In genomic region chr13:67686971-67687370, GRCm38 (mm10) we compare ENCODE assay signal across 9 mouse cellular contexts. TPM values are rescaled to one million over a fixed set of nuclear protein-coding genes. Genes with fewer than 3 reads are reported as not detected.
DNase-seq lines count a peak whose midpoint lies in the region; ATAC-seq and TF ChIP-seq lines count a peak whose summit lies in the region.
"Had no signal": no experiment of that assay in that cellular context is flagged by ENCODE, and none has a peak within 500 bp of the region (broad histone marks: within the 10 kb centered on the region; RNA-seq: fewer than 3 reads in every experiment).

Gene Zfp738 (minus strand): TSS chr13:67687071.

- H3K27ac ChIP-seq in kidney, embryonic 16.5 days (ENCODE audit: low read length), result no peak within 1 kb of the TSS
- H3K27ac ChIP-seq in cortical plate, adult 2 months (ENCODE audit: insufficient read depth, low read length), result no peak within 1 kb of the TSS
- H3K27ac ChIP-seq in midbrain, embryonic 14.5 days (replicated peaks; ENCODE audit: low read depth, low read length), result no peak within 1 kb of the TSS
- H3K27ac ChIP-seq in heart, adult 2 months, result no peak within 1 kb of the TSS

- H3K4me3 ChIP-seq in kidney, embryonic 16.5 days (ENCODE audit: low read length), result no peak within 1 kb of the TSS
- H3K4me3 ChIP-seq in cortical plate, adult 2 months (ENCODE audit: insufficient read depth, low read length), result no peak within 1 kb of the TSS
- no peak within 1 kb of the TSS for H3K4me3 ChIP-seq in midbrain, embryonic 14.5 days (replicated peaks; ENCODE audit: low read depth, low read length)
- H3K4me3 ChIP-seq in heart, adult 2 months, result no peak within 1 kb of the TSS

- WGBS in kidney, embryonic 16.5 days, result 85% methylated on average over 4 of the region's 4 CpGs
- 84% methylated on average over 4 of the region's 4 CpGs for WGBS in midbrain, embryonic 14.5 days
- 75% methylated on average over 4 of the region's 4 CpGs for WGBS in heart, adult 2 months

- H3K36me3 ChIP-seq in kidney, embryonic 16.5 days (ENCODE audit: insufficient read depth, low read length), result no peaks in the 10 kb centered on the region
- no peaks in the 10 kb centered on the region for H3K36me3 ChIP-seq in midbrain, embryonic 14.5 days (ENCODE audit: control insufficient read depth, insufficient read depth, low read length)
- H3K36me3 ChIP-seq in heart, adult 2 months (ENCODE audit: control insufficient read depth, insufficient read depth, low read length), result no peaks in the 10 kb centered on the region

- TF ChIP-seq CTCF in cortical plate, adult 2 months (IDR thresholded peaks at IDR 0.05; ENCODE audit: extremely low read depth, insufficient read depth, low read length), result no peak
- no peak for TF ChIP-seq CTCF in heart, adult 2 months (IDR thresholded peaks at IDR 0.05)

- H3K9ac ChIP-seq in kidney, embryonic 16.5 days (replicated peaks; ENCODE audit: low read length), result no peak within 1 kb of the TSS
- H3K9ac ChIP-seq in midbrain, embryonic 14.5 days (replicated peaks; ENCODE audit: low read length), result no peak within 1 kb of the TSS
- no peak within 1 kb of the TSS for H3K9ac ChIP-seq in heart, adult 2 months (ENCODE audit: low read depth, low read length)

- DNase-seq in kidney, adult 8-10 months, result no peak
- DNase-seq in midbrain, embryonic 14.5 days, result no peak
- no peak for DNase-seq in heart, adult 2 months
- DNase-seq in right cerebral cortex, postnatal 36 days (ENCODE audit: low spot score in 2 of 2), result no peak
- no peak for DNase-seq in kidney, postnatal 14 days
- DNase-seq: kidney, postnatal 4 days had no signal

- TF ChIP-seq EP300 in heart, adult 2 months (IDR thresholded peaks at IDR 0.05; ENCODE audit: insufficient read depth, low read depth, low read length), result no peak

- intact Hi-C loops in heart, adult 2 months (cut with DNase I), result no loop called here

- H3K4me2 ChIP-seq in kidney, embryonic 16.5 days (replicated peaks; ENCODE audit: low read depth, low read length), result no peak within 1 kb of the TSS
- H3K4me2 ChIP-seq in midbrain, embryonic 14.5 days (ENCODE audit: low read length), result no peak within 1 kb of the TSS

- H3K79me2 ChIP-seq in heart, adult 2 months (replicated peaks; ENCODE audit: control insufficient read depth, insufficient read depth, low read length), result no peaks in the 10 kb centered on the region

- no peak for TF ChIP-seq POLR2A in cortical plate, adult 2 months (IDR thresholded peaks at IDR 0.05; ENCODE audit: extremely low read depth, insufficient read depth, low read length)
- no peak for TF ChIP-seq POLR2A in heart, adult 2 months (IDR thresholded peaks at IDR 0.05; ENCODE audit: insufficient read depth, low read depth, low read length)

- H3K9me3 ChIP-seq in kidney, embryonic 16.5 days (ENCODE audit: low read length), result no peaks in the 10 kb centered on the region
- H3K9me3 ChIP-seq in midbrain, embryonic 14.5 days (ENCODE audit: control insufficient read depth, low read length), result no peaks in the 10 kb centered on the region

- no peaks in the 10 kb centered on the region for H3K27me3 ChIP-seq in kidney, embryonic 16.5 days (ENCODE audit: insufficient read depth, low read length)
- H3K27me3 ChIP-seq in midbrain, embryonic 14.5 days (ENCODE audit: control insufficient read depth, insufficient read depth, low read length), result no peaks in the 10 kb centered on the region
- no peaks in the 10 kb centered on the region for H3K27me3 ChIP-seq in heart, adult 2 months (ENCODE audit: control insufficient read depth, insufficient read depth, low read length)

- no peak for ATAC-seq in kidney, embryonic 16.5 days (ENCODE audit: low FRiP score, low TSS enrichment)
- no peak for ATAC-seq in inflammation-experienced regulatory T-cells, adult 6 months
- ATAC-seq in midbrain, embryonic 14.5 days (ENCODE audit: low FRiP score, low TSS enrichment), result no peak

- peaks cover 3% of the 10 kb centered on the region; the same call in 1 of the 2 replicates for H3K4me1 ChIP-seq in kidney, embryonic 16.5 days (ENCODE audit: insufficient read depth, low read length)
- H3K4me1 ChIP-seq in cortical plate, adult 2 months (ENCODE audit: control insufficient read depth, insufficient read depth, low read length), result no peaks in the 10 kb centered on the region
- no peaks in the 10 kb centered on the region for H3K4me1 ChIP-seq in midbrain, embryonic 14.5 days (ENCODE audit: control insufficient read depth, insufficient read depth, low read length)
- H3K4me1 ChIP-seq in heart, adult 2 months (ENCODE audit: control insufficient read depth, insufficient read depth, low read length), result no peaks in the 10 kb centered on the region

RNA-seq across cellular contexts. Expression of gene Zfp738, which starts in this region (rescaled TPM):
- 11.0 and 13.4 TPM in 2 replicates for polyA plus RNA-seq in kidney, embryonic 16.5 days (2015; fragmentation: Nextera tagmentation; extraction: Ambion mirVana)
- polyA plus RNA-seq in cortical plate, adult 2 months (2012; rRNA removed), result 11.9 and 13.8 TPM in 2 replicates
- 10 to 100 TPM; 15.4 to 22.5 (median 20.1) TPM for polyA plus RNA-seq in inflammation-experienced regulatory T-cells, adult 6 months (2017; shearing (Covaris generic))
- 13.9 and 15.9 TPM in 2 replicates for polyA plus RNA-seq in midbrain, embryonic 14.5 days (2014; fragmentation: Nextera tagmentation; extraction: Ambion mirVana)
- total RNA-seq in heart, adult 2 months (2021), result 1 to 10 TPM; 3.5 to 4.0 TPM
- polyA plus RNA-seq in heart, adult 2 months (2012; rRNA removed), result 1.7 and 4.0 TPM in 2 replicates
